Mouse (Mus musculus) myocyte (in vitro differentiated cells): Measurements from ENCODE around the gene Mvb12b. TPM values are rescaled to one million over a fixed set of nuclear protein-coding genes. Genes with fewer than 3 reads are reported as not detected.

Experiments
- H3K27me3 ChIP-seq: one replicate; pipeline ENCODE4 v1.6.1; 2011; ENCODE audit not compliant: control insufficient read depth, insufficient read depth, insufficient read length
- H3K36me3 ChIP-seq: one replicate; pipeline ENCODE4 v1.6.1; 2011; ENCODE audit not compliant: control insufficient read depth, insufficient read depth
- H3K4me2 ChIP-seq: one replicate; pipeline ENCODE4 v1.6.1; 2011; ENCODE audit warnings: low read depth, control low read depth
- H3K4me3 ChIP-seq: one replicate; pipeline ENCODE4 v1.5.1; 2011; ENCODE audit warnings: mild to moderate bottlenecking, control low read depth, moderate library complexity
- H3K79me2 ChIP-seq: one replicate; pipeline ENCODE4 v1.6.1; 2011; ENCODE audit not compliant: control insufficient read depth, insufficient read depth
- H3ac ChIP-seq: one replicate; pipeline ENCODE4 v1.6.1; 2011; ENCODE audit not compliant: control insufficient read depth, insufficient read length
- CEBPB ChIP-seq: IDR thresholded peaks from 2 replicates; pipeline ENCODE4 v1.6.1; 2011; ENCODE audit warnings: mild to moderate bottlenecking, moderate library complexity; ENCODE audit not compliant: poor library complexity, insufficient read depth, severe bottlenecking
- E2F4 ChIP-seq: IDR thresholded peaks from one replicate; pipeline ENCODE4 v1.6.1; 2011; ENCODE audit warnings: mild to moderate bottlenecking, control low read depth, moderate library complexity; ENCODE audit not compliant: insufficient read depth
- MAX ChIP-seq: IDR thresholded peaks from one replicate; pipeline ENCODE4 v1.6.1; 2011; ENCODE audit warnings: low read depth, mild to moderate bottlenecking, control low read depth
- MYOD1 ChIP-seq, 3 experiments: IDR thresholded peaks; one replicate each; pipeline ENCODE4 v1.6.1; 2011; ENCODE audit warnings: control low read depth in 2 of 3, low read depth in 2 of 3, mild to moderate bottlenecking in 2 of 3, moderate library complexity in 1 of 3; ENCODE audit not compliant: insufficient read length in 2 of 3, control insufficient read depth in 1 of 3
- MYOG ChIP-seq, 3 experiments: IDR thresholded peaks; one replicate each; pipeline ENCODE4 v1.6.1; 2011; ENCODE audit warnings: control low read depth in 2 of 3, low read depth in 2 of 3, mild to moderate bottlenecking in 2 of 3; ENCODE audit not compliant: insufficient read length in 2 of 3, control insufficient read depth in 1 of 3, insufficient read depth in 1 of 3
- POLR2A ChIP-seq: IDR thresholded peaks from one replicate; pipeline ENCODE4 v1.6.1; 2011; ENCODE audit warnings: low read depth, mild to moderate bottlenecking, control low read depth, moderate library complexity; ENCODE audit not compliant: insufficient read length
- POLR2AphosphoS2 ChIP-seq: IDR thresholded peaks from one replicate; pipeline ENCODE4 v1.6.1; 2011; ENCODE audit warnings: low read depth, control low read depth; ENCODE audit not compliant: insufficient read length
- REST ChIP-seq: IDR thresholded peaks from one replicate; pipeline ENCODE4 v1.6.1; 2011; ENCODE audit warnings: mild to moderate bottlenecking, control low read depth, moderate library complexity; ENCODE audit not compliant: insufficient read depth, insufficient read length
- SRF ChIP-seq: IDR thresholded peaks from one replicate; pipeline ENCODE4 v1.6.1; 2011; ENCODE audit warnings: low read depth; ENCODE audit not compliant: control insufficient read depth, insufficient read length
- TCF12 ChIP-seq: IDR thresholded peaks from one replicate; pipeline ENCODE4 v1.6.1; 2011; ENCODE audit warnings: mild to moderate bottlenecking, control low read depth; ENCODE audit not compliant: poor library complexity, insufficient read depth, severe bottlenecking
- TCF3 ChIP-seq: IDR thresholded peaks from one replicate; pipeline ENCODE4 v1.6.1; 2011; ENCODE audit warnings: low read depth, control low read depth; ENCODE audit not compliant: insufficient read length
- USF1 ChIP-seq: IDR thresholded peaks from one replicate; pipeline ENCODE4 v1.6.1; 2011; ENCODE audit warnings: low read depth, mild to moderate bottlenecking, control low read depth, moderate library complexity
- polyA plus RNA-seq: library from polyadenylated mRNA; unstranded; fragments of >200 nt; fragmentation: generic; extraction: Trizol; gene quantifications from one replicate; pipeline ENCODE4 v1.2.1, GENCODE M21; 2012; ENCODE audit warnings: missing spikeins

Gene Mvb12b
- polyA plus RNA-seq, 1 experiment = 14.5 TPM

DNA sequence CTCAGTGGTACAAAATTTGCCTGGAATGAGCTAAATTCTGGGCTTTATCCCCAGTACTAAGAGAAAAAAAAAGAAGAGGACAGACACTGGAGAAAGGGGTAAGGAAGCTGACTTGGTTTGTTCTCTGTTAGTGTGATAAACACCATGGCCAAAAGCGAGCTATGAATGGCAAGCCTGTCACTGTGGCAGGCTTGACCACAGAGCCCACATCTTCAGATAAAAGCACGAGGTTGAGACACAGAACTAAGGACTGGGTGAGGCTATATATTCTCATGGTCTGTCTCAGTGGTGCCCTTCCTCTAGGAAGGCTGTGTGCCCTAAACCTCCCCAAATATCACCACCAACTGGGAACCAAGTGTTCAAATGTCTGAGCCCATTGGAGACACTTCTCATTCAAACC, 31.0 kb downstream of the Mvb12b start:
- Histone ChIP-seq H3ac (no peak overlapping the region), H3K27me3 (no peaks in the 10 kb centered on the region), H3K4me2 (no peak overlapping the region), H3K4me3 (no peak overlapping the region), H3K36me3 (no peaks in the 10 kb centered on the region), H3K79me2 (no peaks in the 10 kb centered on the region)
- TF ChIP-seq TCF12 = no peak
- no peak for TF ChIP-seq E2F4
- no peak for TF ChIP-seq REST
- no peak for TF ChIP-seq SRF
- no peak for TF ChIP-seq USF1
- TF ChIP-seq POLR2A = no peak
- TF ChIP-seq MYOG (IDR thresholded peaks at IDR 0.05; ENCODE audit: control insufficient read depth in 1 of 3, insufficient read depth in 1 of 3, insufficient read length in 2 of 3, low read depth in 2 of 3) = no peak
- no peak for TF ChIP-seq MYOD1 (IDR thresholded peaks at IDR 0.05; ENCODE audit: control insufficient read depth in 1 of 3, insufficient read length in 2 of 3, low read depth in 2 of 3)
- no peak for TF ChIP-seq TCF3
- TF ChIP-seq CEBPB = no peak
- TF ChIP-seq POLR2AphosphoS2 = no peak
- TF ChIP-seq MAX = no peak

DNA sequence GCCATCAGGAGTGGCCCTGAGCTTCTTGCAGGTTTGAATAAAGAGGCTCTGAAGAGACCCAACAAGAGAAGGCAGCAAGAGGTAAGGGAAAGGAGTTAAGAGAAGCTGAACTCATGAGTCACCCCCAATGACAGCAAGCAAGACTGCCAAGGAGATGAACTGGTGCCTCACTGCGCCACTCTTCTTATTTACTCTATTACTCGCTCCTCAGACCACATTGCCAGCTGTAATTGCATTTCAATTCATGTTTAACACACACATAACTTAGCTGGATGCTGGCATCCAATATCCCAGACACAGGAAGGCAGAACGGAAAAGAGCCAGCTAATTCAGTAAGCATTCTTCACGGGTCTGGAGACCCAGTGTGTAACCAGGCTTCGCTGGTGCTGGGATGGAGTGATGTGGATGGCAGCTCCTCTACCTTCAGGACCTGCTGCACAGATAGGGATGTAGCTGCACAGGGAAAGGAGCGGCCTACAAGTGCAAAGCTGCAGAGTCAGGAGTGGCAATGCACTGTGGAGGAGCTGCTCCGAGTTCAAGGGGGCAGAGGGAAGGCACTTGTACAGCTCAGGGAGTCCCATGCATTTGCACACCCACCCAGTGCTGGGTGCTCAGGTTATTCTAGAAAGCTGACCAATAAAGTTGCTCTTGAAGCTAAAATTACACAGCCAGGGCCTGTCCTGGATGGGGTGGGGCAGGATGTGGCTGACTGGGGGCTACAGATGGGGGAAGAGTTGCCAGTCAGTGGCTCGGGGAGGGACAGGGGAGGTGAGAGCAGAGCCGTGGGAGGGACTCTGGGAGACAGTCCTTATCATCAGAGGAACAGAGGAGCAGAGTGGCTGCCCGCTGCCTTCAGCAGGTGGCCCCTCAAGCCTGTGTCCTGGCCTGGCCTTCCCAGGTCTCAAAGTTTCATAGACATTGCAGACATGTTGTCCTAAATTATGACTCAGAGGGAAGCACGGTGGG, 34.5 kb downstream of the Mvb12b start:
- Histone ChIP-seq H3K4me3 (no peak overlapping the region), H3K27me3 (no peaks in the 10 kb centered on the region), H3K4me2 (peak overlapping the region; percentile 64), H3ac (no peak overlapping the region), H3K36me3 (no peaks in the 10 kb centered on the region), H3K79me2 (no peaks in the 10 kb centered on the region)
- TF ChIP-seq USF1 (no peak), MAX (no peak), MYOD1 (IDR thresholded peaks at IDR 0.05; ENCODE audit: control insufficient read depth in 1 of 3, insufficient read length in 2 of 3, low read depth in 2 of 3) (no peak), TCF12 (no peak), POLR2A (no peak), CEBPB (no peak), TCF3 (no peak), REST (no peak), POLR2AphosphoS2 (no peak), E2F4 (no peak), SRF (no peak), MYOG (IDR thresholded peaks at IDR 0.05; ENCODE audit: control insufficient read depth in 1 of 3, insufficient read depth in 1 of 3, insufficient read length in 2 of 3, low read depth in 2 of 3) (no peak)

DNA sequence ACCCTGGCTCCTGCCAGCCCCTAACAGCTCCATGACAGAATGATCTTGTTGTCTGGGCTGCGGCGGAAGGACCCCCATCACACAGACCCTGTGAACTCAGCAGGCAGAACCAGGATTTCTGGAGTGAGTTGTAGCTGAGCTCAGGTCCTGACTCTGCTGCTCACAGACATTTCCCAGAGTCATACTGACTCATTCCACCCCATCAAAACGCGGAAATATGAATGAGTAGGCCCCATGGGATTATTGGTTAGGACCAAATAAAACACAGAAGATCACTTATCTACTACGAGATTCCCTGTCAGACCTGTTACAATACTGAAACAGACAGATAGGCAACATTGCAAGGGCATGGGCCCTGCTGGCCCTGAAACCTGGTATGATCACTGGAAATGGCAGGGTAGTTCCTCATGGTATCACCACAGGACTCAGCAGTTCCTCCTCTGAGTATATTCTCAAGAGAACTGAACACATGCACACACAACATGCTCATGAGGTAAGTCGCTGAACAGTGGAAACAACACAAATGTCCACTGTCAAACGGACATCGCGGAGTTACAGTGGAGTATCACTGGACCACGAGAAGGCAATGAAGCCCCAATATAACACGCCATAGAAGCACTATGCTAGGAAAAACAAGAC, 40.4 kb downstream of the Mvb12b start:
- TF ChIP-seq MYOD1 (IDR thresholded peaks at IDR 0.05; ENCODE audit: control insufficient read depth in 1 of 3, insufficient read length in 2 of 3, low read depth in 2 of 3) (no peak), POLR2A (no peak), SRF (no peak), CEBPB (no peak), MAX (no peak), POLR2AphosphoS2 (no peak), TCF12 (no peak), REST (no peak), USF1 (no peak), E2F4 (no peak), TCF3 (no peak), MYOG (IDR thresholded peaks at IDR 0.05; ENCODE audit: control insufficient read depth in 1 of 3, insufficient read depth in 1 of 3, insufficient read length in 2 of 3, low read depth in 2 of 3) (no peak)

DNA sequence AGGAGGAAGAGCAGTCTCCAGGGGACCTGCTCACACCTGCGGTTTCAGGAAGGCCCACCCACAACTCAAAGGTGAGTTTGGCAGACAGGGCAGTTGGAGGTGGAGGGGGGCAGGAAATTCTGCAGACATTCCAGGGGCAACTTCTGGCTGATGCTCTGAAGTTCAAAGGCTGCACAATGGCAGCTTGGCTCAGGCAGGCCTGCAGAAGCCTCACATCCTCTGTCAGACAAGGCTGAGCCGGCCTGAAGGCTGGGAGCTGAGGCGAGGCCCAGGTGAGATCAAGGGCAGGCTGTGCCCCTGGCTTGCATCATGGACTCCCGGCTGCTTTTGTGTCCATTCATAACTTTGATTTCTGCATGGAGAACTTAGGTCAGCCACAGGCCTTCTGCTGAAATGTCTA, 41.1 kb downstream of the Mvb12b start:
- H3K27me3 ChIP-seq = no peaks in the 10 kb centered on the region
- no peak overlapping the region for H3K4me3 ChIP-seq
- peak overlapping the region; percentile 61 for H3K4me2 ChIP-seq
- no peak overlapping the region for H3ac ChIP-seq
- H3K36me3 ChIP-seq = no peaks in the 10 kb centered on the region
- no peaks in the 10 kb centered on the region for H3K79me2 ChIP-seq
- TF ChIP-seq MAX = no peak
- no peak for TF ChIP-seq POLR2A
- TF ChIP-seq MYOG (IDR thresholded peaks at IDR 0.05; ENCODE audit: control insufficient read depth in 1 of 3, insufficient read depth in 1 of 3, insufficient read length in 2 of 3, low read depth in 2 of 3) = no peak
- no peak for TF ChIP-seq REST
- no peak for TF ChIP-seq E2F4
- no peak for TF ChIP-seq MYOD1 (IDR thresholded peaks at IDR 0.05; ENCODE audit: control insufficient read depth in 1 of 3, insufficient read length in 2 of 3, low read depth in 2 of 3)
- TF ChIP-seq SRF = no peak
- no peak for TF ChIP-seq POLR2AphosphoS2
- no peak for TF ChIP-seq TCF12
- TF ChIP-seq CEBPB = no peak
- no peak for TF ChIP-seq USF1
- TF ChIP-seq TCF3 = no peak

More for the DNA sequence above, 40.4 kb downstream of the Mvb12b start:
- H3K4me3 ChIP-seq = no peak overlapping the region
- no peaks in the 10 kb centered on the region for H3K79me2 ChIP-seq
- peak overlapping the region; percentile 61 for H3K4me2 ChIP-seq
- no peaks in the 10 kb centered on the region for H3K27me3 ChIP-seq
- H3ac ChIP-seq = no peak overlapping the region
- H3K36me3 ChIP-seq = no peaks in the 10 kb centered on the region
